Mouse (Mus musculus) lung, postnatal 36 days (tissue): ENCODE results near the gene Ap3d1.
A peak's percentile ranks its signal among the peaks of the same experiment; 100 is the strongest.

Source experiments
- DNase-seq: peaks from one replicate; pipeline ENCODE4 v3.0.0; 2022; ENCODE audit warnings: mixed read lengths

Gene Ap3d1

DNA sequence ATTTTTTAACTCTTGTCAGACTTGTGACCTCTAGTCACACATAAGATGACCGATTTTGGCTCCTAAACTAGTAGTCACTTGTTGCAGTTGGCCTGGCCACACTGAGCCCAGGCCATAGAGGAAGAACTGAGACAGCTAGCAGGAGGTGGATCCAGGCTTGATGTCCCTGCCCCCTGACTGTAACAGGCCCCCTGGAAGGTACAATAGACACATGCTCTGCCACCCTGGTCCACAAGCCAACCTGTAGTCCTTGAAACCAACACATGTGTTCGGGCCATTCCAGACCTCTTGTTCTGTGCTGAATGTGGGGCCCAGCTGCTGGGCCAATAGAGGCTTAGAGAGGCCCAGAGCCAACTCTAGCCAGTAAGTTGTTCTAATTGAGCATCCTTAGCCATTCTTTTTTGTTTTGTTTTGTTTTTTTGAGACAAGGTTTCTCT lies 61.8 kb downstream of the Ap3d1 start:
- DNase-seq = no peak

- no peak for DNase-seq
Observed at GRCm38 (mm10) chr10:80679556-80680259, 62.4 kb downstream of the Ap3d1 start.

- DNase-seq = peak; percentile 77
Observed at GRCm38 (mm10) chr10:80678601-80679377, 63.3 kb downstream of the Ap3d1 start.

DNA sequence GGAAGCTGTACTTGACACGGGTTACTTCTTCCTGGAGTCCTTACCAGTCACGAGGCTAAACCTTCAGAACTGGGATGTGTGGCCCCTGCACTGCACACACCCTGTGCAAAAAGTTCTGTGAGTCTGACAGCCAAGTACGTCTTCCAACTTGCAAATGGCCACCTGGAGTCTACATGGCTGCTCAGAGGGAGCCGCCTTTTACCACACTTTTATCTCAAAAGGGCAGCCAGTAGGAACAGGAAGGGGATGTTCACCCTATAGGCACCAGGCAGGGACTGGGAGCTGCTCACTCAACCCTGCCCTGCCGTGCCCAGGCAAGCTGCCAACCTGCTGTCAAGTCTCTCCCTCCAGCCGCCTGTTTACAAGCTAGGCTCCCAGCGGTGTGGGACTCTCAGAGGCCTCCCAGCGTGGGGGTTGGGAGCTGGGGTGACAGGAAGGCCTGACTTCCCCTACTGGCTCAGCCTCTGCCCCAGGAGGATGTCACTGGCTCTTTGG lies 64.1 kb downstream of the Ap3d1 start, which contains the start of gene Mknk2:
Gene Mknk2, minus strand, starts transcription at position 171 of the 495 bp plus-strand sequence.
- peak; percentile 98 for DNase-seq

GRCm38 (mm10) chr10:80677128-80677875 lies 64.8 kb downstream of the Ap3d1 start:
- DNase-seq = peak; percentile 69

GRCm38 (mm10) chr10:80676198-80676928 lies 65.7 kb downstream of the Ap3d1 start:
- DNase-seq = peak; percentile 99

- no peak for DNase-seq
Observed at GRCm38 (mm10) chr10:80675405-80676197, 66.5 kb downstream of the Ap3d1 start.

DNA sequence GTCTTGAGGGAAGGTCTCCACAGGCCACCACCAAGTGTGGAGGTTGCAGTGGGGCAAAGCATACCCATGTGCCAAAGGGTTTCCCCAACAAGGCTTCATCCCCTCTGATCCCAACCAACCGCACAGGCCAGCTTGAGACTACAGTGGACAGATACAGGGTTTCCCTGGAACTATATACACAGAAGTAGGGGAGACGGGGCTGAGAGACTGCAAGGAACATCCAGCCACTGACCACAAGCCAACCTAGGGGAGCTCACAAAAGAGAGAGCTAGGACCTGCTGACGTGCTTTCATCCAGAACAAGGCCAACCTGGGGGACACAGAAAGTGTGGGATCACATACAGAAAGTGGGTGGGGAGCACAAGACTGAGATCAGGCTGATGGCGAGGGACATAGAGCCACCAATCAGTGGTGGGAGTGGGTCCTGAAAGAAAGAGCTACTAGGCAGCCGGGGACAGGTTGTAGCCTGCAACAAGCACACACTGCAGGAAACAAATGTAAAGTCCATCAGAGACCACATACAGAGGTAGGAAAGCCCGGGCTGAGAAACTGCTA lies 67.1 kb downstream of the Ap3d1 start:
- no peak for DNase-seq

DNA sequence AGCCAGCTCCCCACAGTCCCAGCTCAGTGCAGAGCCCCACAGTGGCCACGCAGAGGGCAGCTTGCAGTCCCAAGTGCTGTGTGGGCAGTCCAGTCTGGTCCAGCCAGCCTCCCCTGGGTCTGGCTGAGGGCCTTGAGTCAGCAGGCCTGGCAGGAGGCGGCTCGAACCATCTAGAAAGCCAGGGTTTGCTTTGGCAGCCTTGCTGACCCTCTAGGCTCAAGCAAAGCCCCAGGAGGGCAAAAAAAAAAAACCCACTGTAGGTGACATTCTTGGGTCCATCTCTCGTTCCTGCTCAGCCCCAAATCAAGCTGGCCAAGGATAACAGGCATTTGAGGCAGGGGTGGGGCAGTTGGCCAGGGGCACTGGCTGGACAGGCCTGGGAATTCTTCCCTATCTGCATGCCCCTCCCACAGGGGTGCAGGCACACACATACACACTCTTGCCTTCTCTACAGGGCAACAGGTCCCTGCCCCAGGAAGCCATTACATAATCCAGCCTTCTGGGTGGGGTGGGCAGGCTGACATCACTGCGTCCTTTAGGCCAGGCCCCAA lies 67.8 kb downstream of the Ap3d1 start:
- peak; percentile 86 for DNase-seq

DNA sequence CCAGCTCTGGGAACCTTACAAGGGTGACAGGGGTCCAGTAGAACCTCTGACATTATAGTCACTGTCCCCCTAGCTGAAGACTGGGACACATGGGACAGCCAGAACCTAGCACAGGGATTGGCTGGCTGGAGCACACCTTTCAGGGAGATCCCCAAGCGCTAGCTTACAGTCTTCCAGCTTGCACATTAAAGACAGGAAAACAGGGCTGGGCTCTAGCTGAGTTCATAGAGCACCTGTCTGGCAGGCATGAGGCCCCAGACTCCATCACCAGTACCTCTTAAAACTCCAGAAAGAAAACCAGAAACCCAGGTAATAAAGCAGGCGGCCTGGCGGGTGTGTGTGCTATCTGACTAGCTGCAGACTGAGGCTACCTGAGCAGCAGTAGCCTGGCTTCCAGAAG lies 68.4 kb downstream of the Ap3d1 start:
- DNase-seq = no peak

- peak; percentile 37 for DNase-seq
Observed at GRCm38 (mm10) chr10:80671936-80672690, 70.0 kb downstream of the Ap3d1 start.

DNA sequence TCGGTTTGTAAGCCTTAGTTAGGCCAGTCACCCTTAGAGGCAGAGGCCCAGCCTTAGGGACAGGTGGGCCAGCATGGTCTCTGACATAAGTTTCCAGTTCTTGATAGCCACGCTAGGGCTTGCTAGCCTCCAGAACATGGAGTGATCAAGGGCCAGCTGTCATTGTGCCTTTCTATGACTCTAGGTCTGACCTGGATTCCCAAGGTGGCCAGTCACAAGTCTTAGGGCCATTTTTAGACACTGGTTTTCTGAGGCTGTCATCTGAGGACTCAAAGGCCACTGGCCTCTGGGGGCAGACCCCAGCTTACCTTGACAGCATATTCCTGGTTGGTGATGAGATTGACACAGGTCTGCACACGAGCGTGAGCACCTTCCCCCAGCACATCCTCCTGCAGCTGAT lies 70.8 kb downstream of the Ap3d1 start:
- DNase-seq = no peak

GRCm38 (mm10) chr10:80670531-80670930 lies 71.5 kb downstream of the Ap3d1 start:
- no peak for DNase-seq

DNA sequence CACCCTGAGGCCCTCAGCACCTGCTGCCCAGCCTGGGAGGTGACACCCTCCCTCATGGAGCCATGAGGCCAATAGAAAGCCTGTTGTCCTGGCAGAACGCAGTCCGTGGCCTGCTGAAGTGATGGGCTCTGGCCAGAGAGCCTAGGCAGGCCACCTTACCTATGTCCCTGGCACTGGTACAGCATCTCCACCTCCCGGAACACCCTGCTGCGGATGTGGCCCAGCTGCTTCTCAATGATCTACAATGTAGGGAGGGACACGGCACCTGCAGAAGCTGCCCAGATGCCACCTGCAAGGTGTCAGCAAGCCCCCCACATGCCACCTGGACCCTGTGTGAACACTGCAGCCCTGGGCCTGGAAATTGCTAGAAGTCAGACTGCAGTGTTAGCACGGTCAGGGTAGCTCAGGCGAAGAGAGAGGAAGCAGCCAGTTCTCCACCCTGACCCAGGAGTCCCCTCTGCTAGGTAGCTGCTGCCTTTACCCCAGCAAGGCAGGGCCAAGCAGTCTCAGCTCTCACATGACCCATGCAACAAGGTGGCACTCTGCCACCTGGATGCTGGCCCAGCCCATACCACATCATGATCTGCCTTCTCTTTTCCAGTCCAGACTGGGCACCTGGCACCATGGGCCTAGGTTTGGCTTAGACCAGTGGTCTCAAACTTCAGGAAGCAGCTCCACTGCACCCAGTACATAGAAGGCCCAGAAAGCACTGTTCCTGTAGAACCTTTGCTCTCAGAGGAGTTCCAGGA lies 72.2 kb downstream of the Ap3d1 start:
- peak; percentile 92 for DNase-seq

GRCm38 (mm10) chr10:80669018-80669417 lies 73.0 kb downstream of the Ap3d1 start:
- no peak for DNase-seq

DNA sequence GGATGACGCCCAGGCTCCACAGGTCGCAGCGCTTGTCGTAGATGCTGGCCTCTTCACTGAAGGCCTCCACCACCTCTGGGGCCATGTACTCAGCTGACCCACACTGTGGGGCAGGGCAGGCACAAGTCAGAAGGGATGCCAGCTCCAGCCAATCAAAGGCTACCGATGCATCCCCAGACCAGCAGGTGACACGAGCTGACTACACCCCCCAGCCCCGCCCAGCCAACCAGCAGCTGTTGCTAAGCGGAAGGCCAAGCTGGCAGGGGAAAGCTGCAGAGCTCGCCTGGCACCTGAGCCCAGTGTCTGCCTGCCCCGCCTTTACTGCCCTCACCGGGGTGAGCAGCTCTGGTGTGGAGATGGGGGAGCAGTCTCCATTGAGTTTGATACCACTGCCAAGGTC lies 73.5 kb downstream of the Ap3d1 start:
- DNase-seq = peak; percentile 74

DNA sequence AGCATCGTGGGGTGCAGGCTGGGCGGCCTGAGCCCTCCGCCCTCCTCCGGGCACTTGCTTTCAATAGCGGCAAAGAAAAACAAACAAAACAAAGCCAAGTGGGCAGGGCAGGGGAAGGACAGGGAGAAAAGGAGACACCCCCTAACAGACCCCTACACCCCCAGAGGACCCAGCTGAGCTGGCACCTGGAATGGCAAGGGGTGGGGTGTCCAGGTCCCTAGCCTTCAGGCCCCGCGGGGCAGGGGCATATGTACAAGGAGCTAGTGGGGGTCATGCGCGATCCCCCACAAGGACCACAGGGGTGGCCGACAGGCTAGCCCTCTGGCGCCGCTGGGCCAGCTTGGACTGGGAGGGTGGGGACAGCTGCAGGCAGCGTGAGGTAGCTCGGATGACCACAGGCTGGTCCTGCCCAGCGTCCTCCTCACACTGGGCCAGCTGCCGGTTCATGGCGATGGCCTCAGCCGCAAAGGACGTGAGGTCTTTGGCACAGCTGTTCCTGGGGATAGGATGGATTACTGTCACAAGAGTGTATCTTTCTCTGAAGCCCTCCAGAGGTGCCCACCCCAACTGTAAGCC lies 75.1 kb downstream of the Ap3d1 start:
- no peak for DNase-seq

- DNase-seq = peak; percentile 32
Observed at GRCm38 (mm10) chr10:80665981-80666733, 75.9 kb downstream of the Ap3d1 start.
